Mouse (Mus musculus) limb, embryonic 15.5 days (tissue): Measurements from ENCODE around the gene Vps33b. TPM values are rescaled to one million over a fixed set of nuclear protein-coding genes. Genes with fewer than 3 reads are reported as not detected.
A peak's percentile ranks its signal among the peaks of the same experiment; 100 is the strongest.

Experiments
- ATAC-seq: fragments of 200-750 bp; cut with Nextera tagmentation; 2 replicates; pipeline ENCODE4 v1.8.0; 2017; ENCODE audit warnings: low read depth, moderate TSS enrichment; ENCODE audit not compliant: insufficient number of reproducible peaks, low FRiP score, low TSS enrichment
- H3K27ac ChIP-seq: fragments of 300-500 bp; sonication (generic); 2 replicates; pipeline ENCODE4 v1.5.1; 2015; ENCODE audit warnings: moderate library complexity, mild to moderate bottlenecking, inconsistent platforms
- H3K27me3 ChIP-seq: fragments of 300-500 bp; sonication (generic); 2 replicates; pipeline ENCODE4 v1.6.1; 2015; ENCODE audit warnings: inconsistent platforms
- H3K36me3 ChIP-seq: fragments of 300-500 bp; sonication (generic); 2 replicates; pipeline ENCODE4 v1.6.1; 2015; ENCODE audit warnings: inconsistent platforms
- H3K4me1 ChIP-seq: fragments of 300-500 bp; sonication (generic); 2 replicates; pipeline ENCODE4 v1.6.1; 2015; ENCODE audit warnings: inconsistent platforms
- H3K4me2 ChIP-seq: fragments of 300-500 bp; sonication (generic); 2 replicates; pipeline ENCODE4 v1.6.1; 2015; ENCODE audit warnings: mild to moderate bottlenecking, inconsistent platforms
- H3K4me3 ChIP-seq: fragments of 300-500 bp; sonication (generic); 2 replicates; pipeline ENCODE4 v1.5.1; 2015; ENCODE audit warnings: mild to moderate bottlenecking, inconsistent platforms
- H3K9ac ChIP-seq: fragments of 300-500 bp; sonication (generic); 2 replicates; pipeline ENCODE4 v1.6.1; 2015; ENCODE audit warnings: inconsistent platforms
- H3K9me3 ChIP-seq: fragments of 300-500 bp; sonication (generic); 2 replicates; pipeline ENCODE4 v1.6.1; 2016; ENCODE audit warnings: inconsistent platforms
- WGBS: fragments of 180-500 bp; shearing (Covaris S2); methylation state at CpG from one replicate; pipeline ENCODE4 v1.1.7; 2015; 5-methylcytosine and 5-hydroxymethylcytosine counted together
- polyA plus RNA-seq: library from polyadenylated mRNA; unstranded; fragments of >200 nt; fragmentation: Nextera tagmentation; extraction: Ambion mirVana; gene quantifications from 2 replicates; pipeline ENCODE4 v1.2.1, GENCODE M21; 2015

Gene Vps33b
- polyA plus RNA-seq, 1 experiment from 2014 or later: 11.8 TPM

DNA sequence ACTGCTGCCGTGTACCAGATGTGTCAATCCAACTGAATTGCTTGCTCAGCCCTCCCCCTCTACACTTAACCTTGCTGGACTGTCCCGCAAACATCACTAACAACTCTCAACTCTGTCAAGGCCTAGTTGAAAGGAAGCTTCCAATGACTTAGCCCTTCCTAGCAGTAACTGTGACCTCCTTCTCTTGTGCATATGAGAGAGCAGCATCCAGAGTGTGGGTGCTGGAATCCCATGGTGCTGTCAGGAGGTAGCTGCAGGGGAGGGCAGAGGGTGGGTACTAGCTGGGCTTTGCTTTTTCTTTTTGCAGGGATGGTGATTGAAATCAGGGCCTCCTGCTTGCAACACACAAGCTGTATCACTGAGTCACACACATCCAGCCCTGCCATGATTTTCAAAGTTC is 4.0 kb downstream of the Vps33b start:
- H3K9me3 ChIP-seq: 0 out of 2 replicates have a peak, but pooled peaks cover 4% of the 10 kb centered on the region

DNA sequence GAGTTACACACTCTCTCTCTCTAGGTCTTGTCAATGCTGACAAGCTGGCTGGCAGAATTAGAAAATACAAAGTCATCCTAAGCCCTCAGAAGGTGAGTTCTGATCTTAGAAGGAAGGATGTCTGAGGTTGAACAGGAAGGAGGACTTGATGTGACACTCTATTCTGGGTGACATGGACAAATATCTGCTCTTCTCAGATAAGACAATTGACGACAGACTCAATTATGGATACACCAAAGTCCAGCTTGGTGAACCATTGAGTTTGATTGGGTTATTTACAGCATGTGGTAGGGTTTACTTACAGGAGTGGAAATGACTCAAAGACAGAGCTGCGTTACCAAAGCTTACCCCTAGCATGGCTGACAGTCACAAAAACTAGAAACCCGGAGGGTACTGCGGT is 6.9 kb downstream of the Vps33b start:
- peaks cover 73% of the 10 kb centered on the region for H3K36me3 ChIP-seq
- 0 out of 2 replicates have a peak, but pooled peaks cover 4% of the 10 kb centered on the region for H3K9me3 ChIP-seq
- no peak overlapping the region for H3K4me3 ChIP-seq
- no peak overlapping the region for H3K4me2 ChIP-seq
- no peak overlapping the region for H3K27ac ChIP-seq
- H3K27me3 ChIP-seq: no peaks in the 10 kb centered on the region
- no peaks in the 10 kb centered on the region for H3K4me1 ChIP-seq
- 97% methylated on average over 4 of the region's 4 CpGs for WGBS
- H3K9ac ChIP-seq: no peak overlapping the region
- no peak for ATAC-seq

More for the DNA sequence above, 4.0 kb downstream of the Vps33b start:
- Histone ChIP-seq H3K4me1 (peaks cover 14% of the 10 kb centered on the region), H3K27ac (no peak overlapping the region), H3K4me3 (no peak overlapping the region), H3K36me3 (peaks cover 60% of the 10 kb centered on the region), H3K27me3 (no peaks in the 10 kb centered on the region), H3K9ac (no peak overlapping the region), H3K4me2 (no peak overlapping the region)
- ATAC-seq: no peak
- WGBS: 94% methylated on average over 2 of the region's 2 CpGs

DNA sequence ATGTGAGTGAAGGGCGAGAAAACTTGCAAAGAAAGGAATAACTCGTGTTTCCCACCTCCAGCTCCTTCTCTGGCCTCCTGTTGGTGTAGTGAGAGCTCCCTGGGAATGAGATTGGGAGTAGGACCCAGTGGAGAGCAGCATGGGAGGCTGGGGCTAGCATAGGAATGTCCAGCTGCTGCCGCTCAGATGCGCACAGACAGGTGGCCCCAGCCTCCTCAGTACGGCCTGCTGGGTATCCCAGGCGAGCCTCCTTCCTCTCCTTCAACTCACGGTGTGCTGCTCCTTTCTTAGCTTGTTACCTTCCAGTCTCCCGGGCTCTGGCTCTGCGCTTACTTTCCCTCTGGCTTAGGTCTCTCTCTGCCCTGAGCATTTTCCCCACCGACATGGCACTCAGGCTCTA is 10.6 kb downstream of the Vps33b start:
- Histone ChIP-seq H3K9me3 (no peaks in the 10 kb centered on the region), H3K9ac (no peak overlapping the region), H3K27ac (no peak overlapping the region), H3K27me3 (no peaks in the 10 kb centered on the region), H3K4me3 (no peak overlapping the region), H3K4me2 (no peak overlapping the region), H3K36me3 (peaks cover 75% of the 10 kb centered on the region), H3K4me1 (no peaks in the 10 kb centered on the region)
- 79% methylated on average over 10 of the region's 10 CpGs for WGBS
- no peak for ATAC-seq

DNA sequence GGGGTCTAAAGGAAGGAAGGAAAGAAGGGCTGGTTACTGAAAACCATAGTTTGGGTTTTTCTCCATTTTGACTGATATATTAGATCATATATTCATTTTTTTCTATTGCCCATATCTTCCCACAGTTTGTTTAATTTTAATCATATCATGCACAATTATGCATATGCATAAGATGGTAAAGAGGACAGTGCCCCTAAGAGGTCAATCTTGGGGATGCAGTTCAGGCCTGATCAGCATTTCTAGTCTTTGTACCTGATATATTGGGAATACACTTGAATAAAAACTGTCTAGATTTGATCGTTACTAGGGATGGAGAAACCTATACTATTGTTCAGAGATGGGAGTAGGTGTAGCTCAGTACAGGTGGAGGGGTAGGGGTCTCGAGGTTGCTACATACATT is 11.5 kb downstream of the Vps33b start:
- WGBS: 86% methylated on average over 2 of the region's 2 CpGs

DNA sequence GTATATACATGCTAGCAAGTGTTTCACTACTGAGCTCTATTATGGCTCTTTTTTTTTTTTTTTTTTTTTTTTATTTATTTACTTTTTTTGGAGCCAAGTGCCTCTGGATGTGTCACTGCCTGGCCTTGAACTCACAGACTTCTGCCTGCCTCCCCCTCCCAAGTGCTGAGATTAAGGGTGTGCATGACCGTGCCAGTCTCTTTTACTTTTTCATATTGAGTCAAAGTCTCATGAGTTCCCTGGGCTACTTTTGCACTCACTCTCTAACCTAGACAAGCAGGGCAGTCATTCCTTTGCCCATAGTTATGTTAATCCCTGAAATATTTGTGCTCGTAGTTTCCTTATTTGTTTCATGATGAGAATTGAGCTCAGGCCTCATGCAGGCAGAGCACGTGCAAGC is 12.2 kb downstream of the Vps33b start:
- H3K4me1 ChIP-seq: no peaks in the 10 kb centered on the region
- H3K4me3 ChIP-seq: no peak overlapping the region
- H3K4me2 ChIP-seq: no peak overlapping the region
- ATAC-seq: no peak
- no peak overlapping the region for H3K9ac ChIP-seq
- no peaks in the 10 kb centered on the region for H3K9me3 ChIP-seq
- no peak overlapping the region for H3K27ac ChIP-seq
- H3K36me3 ChIP-seq: peaks cover 78% of the 10 kb centered on the region
- WGBS: 86% methylated on average over 3 of the region's 3 CpGs
- H3K27me3 ChIP-seq: no peaks in the 10 kb centered on the region

More for the DNA sequence above, 11.5 kb downstream of the Vps33b start:
- Histone ChIP-seq H3K9me3 (no peaks in the 10 kb centered on the region), H3K27me3 (no peaks in the 10 kb centered on the region), H3K36me3 (peaks cover 78% of the 10 kb centered on the region), H3K4me2 (no peak overlapping the region), H3K4me3 (no peak overlapping the region), H3K9ac (no peak overlapping the region), H3K4me1 (no peaks in the 10 kb centered on the region), H3K27ac (no peak overlapping the region)
- ATAC-seq: no peak

DNA sequence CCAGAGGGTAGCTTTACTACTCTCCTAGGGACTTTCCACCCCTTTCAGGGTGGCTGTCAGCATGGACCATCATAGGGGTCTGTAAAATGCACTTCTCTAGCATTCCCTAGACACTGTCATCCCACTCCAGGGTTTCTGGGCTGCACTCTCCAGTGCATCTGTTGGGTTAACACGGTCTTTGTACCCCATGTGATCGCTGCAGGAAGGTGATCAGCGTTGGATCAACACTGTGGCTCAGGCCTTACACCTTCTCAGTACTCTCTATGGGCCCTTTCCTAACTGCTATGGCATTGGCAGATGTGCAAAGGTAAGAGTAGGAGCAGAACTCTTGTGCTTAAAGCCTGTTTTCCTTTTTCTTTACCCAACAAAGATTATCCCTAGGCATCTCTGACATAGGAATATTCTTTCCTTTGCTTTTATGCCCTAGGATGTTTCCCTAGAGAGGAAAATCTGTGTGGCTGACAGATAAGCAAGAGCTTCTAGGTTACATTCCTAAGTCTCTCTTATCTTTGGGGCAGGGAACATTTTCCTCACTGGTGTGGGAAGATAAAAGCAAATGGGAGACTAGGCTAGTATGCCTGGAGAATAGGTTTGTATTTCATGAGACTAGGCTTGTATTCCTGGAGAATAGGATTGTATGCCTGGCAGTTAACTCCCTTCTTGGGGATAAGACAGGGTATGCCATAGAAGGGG is 13.9 kb downstream of the Vps33b start:
- Histone ChIP-seq H3K27ac (no peak overlapping the region), H3K4me3 (no peak overlapping the region), H3K9me3 (no peaks in the 10 kb centered on the region), H3K9ac (no peak overlapping the region), H3K4me1 (no peaks in the 10 kb centered on the region), H3K4me2 (no peak overlapping the region), H3K36me3 (peaks cover 78% of the 10 kb centered on the region), H3K27me3 (no peaks in the 10 kb centered on the region)
- no peak for ATAC-seq
- 86% methylated on average over 3 of the region's 3 CpGs for WGBS

DNA sequence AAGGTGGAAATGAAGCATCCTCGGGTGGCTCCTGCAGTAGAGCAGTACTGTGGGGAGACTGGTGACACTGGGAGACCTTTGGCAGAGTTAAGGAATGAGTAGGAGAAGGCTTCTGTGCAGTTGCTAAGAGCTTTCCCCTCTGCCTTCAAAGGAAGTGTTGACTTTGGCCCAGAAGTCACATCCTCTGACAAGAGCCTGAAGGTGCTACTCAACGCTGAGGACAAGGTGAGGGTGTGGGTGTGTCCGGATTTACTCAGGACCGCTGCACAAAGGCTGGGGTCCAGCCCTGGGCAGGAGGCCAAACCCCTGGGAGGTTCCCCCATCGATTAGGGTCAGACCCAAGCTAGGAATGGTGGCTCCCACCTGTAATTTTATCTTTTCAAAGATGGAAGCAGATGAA is 14.9 kb downstream of the Vps33b start:
- WGBS: 85% methylated on average over 5 of the region's 5 CpGs
- Histone ChIP-seq H3K9ac (no peak overlapping the region), H3K4me2 (no peak overlapping the region), H3K27ac (no peak overlapping the region), H3K4me3 (no peak overlapping the region), H3K36me3 (peaks cover 75% of the 10 kb centered on the region), H3K27me3 (no peaks in the 10 kb centered on the region), H3K9me3 (no peaks in the 10 kb centered on the region), H3K4me1 (no peaks in the 10 kb centered on the region)
- ATAC-seq: no peak

DNA sequence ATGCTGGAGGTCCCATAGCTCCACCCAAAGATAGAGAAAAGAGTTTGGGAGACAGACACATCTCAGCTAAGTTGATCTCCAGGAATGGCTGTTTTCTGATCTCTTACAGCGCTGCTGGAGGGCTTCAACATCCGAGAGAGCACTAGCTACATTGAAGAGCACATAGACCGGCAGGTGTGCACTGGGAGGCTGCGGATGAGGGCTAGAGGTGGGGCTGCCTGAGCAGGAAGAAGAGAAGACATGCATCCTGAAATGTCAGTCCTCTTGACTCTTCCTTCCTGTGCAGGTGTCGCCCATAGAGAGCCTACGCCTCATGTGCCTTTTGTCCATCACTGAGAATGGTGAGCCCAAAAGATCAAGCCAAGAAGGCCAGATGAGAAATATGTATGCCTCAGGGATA is 16.3 kb downstream of the Vps33b start:
- ATAC-seq: no peak
- H3K4me1 ChIP-seq: no peaks in the 10 kb centered on the region
- H3K27ac ChIP-seq: no peak overlapping the region
- no peak overlapping the region for H3K9ac ChIP-seq
- no peaks in the 10 kb centered on the region for H3K27me3 ChIP-seq
- 91% methylated on average over 6 of the region's 6 CpGs for WGBS
- H3K9me3 ChIP-seq: no peaks in the 10 kb centered on the region
- no peak overlapping the region for H3K4me3 ChIP-seq
- H3K36me3 ChIP-seq: peaks cover 75% of the 10 kb centered on the region
- H3K4me2 ChIP-seq: no peak overlapping the region

DNA sequence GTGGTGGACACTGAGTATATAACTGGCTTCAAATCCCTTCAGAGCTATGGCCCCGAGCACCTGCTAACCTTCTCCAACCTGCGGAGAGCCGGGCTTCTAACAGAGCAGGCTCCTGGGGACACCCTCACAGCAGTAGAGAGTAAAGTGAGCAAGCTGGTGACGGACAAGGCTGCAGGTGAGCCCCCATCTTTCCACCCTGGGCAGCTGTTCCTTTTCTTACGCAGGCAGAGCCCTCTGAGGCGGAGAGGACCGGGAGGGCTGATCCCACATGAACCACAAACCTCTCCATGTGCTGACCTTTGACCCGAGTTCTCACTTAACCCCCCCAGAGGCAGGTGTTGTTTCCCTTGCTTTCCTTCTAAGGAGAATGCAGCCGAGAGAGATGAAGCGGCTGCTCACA is 18.3 kb downstream of the Vps33b start:
- WGBS: 80% methylated on average over 10 of the region's 10 CpGs
- H3K27ac ChIP-seq: no peak overlapping the region
- no peaks in the 10 kb centered on the region for H3K4me1 ChIP-seq
- H3K4me2 ChIP-seq: no peak overlapping the region
- H3K4me3 ChIP-seq: no peak overlapping the region
- peaks cover 67% of the 10 kb centered on the region for H3K36me3 ChIP-seq
- no peaks in the 10 kb centered on the region for H3K9me3 ChIP-seq
- H3K27me3 ChIP-seq: no peaks in the 10 kb centered on the region
- ATAC-seq: no peak
- H3K9ac ChIP-seq: no peak overlapping the region

DNA sequence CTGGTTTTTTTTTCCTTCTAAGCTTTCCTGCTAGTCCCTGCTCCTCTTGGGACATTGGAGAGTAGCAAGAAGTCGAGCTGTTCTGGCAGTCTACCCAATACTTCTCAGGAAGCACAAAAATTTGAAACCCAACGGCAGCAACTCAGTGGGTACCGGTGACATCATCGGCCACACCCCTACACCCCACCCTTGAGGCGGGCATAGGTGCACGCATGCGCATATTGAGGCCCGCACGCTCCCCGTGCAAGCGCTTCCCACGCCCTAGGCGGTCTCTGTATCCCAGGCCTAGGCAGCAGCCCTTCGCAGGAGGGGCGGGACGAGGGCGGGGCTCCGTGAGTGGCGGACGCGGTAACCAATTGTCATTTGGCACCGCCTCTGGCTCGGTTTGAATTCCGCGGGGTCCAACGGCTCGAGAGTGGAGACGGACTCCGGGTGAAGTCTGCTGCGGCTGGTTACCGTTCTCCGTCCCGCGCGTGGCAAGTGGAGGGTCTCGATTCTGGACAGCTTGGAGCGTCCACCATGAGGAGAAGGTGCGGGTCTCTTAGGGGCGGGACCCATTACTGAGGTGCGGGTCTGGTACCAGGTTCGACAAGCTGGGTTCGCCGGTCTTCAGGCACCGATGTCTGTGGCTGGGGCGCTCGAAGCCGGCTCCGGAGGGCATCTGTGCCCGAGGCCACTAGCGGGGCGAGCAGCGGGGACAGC is 24.8 kb downstream of the Vps33b start, which contains the start of gene Prc1:
Prc1 (plus strand) TSS at position 389 of the 702 bp plus-strand sequence.
- H3K36me3 ChIP-seq: peaks cover 10% of the 10 kb centered on the region
- peak; percentile 98 for ATAC-seq
- H3K9ac ChIP-seq: peak within 1 kb of the TSS; percentile 39
- H3K4me2 ChIP-seq: peak within 1 kb of the TSS; percentile 75
- under 1% methylated on average over 52 of the region's 52 CpGs for WGBS
- H3K9me3 ChIP-seq: no peaks in the 10 kb centered on the region
- H3K27me3 ChIP-seq: no peaks in the 10 kb centered on the region
- peak within 1 kb of the TSS; percentile 83 for H3K27ac ChIP-seq
- peaks cover 11% of the 10 kb centered on the region; the same call in 1 of the 2 replicates for H3K4me1 ChIP-seq
- H3K4me3 ChIP-seq: peak within 1 kb of the TSS; percentile 74

DNA sequence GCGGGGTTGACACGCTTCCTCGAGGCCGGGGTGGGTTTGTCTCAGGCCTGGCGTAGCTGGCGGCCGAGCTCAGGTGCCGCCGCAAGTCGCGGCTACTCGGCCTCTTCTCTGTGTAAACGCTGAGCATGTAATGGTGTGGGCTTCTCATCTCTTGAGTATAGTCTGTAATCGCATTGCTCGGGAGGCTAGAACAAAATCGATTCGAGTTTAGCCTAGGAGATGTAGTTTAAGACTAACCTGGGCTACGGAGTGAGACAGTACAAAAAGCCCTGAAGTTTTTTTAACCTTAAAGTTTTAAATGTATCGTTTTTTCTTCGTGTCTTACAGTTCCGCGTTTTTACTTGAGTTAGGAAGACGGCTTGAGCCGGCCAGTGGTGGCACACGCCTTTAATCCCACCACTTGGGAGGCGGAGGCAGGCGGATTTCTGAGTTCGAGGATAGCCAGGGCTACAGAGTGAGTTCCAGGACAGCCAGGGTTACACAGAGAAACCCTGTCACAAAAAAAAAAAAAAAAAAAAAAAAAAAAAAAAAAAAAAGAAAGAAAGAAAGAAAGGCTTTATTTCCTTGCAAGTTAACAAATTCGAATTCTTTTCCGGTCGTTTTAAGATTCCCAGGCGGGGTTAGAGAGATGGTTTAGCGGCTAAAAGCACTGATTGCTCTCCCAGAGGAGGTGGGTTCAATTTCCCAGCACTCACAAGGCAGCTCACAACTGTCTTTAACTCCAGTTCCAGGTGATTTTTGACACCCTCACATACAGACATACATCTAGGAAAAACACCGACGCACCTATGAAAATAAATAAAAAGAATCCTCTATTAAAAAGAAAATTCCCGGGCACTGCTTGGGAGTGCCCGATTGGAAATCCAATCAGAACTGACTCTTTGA is 25.6 kb downstream of the Vps33b start:
- Histone ChIP-seq H3K9me3 (no peaks in the 10 kb centered on the region), H3K36me3 (peaks cover 11% of the 10 kb centered on the region), H3K4me2 (peak overlapping the region; percentile 75), H3K9ac (peak overlapping the region; percentile 39), H3K27me3 (no peaks in the 10 kb centered on the region), H3K4me1 (peaks cover 11% of the 10 kb centered on the region; the same call in 1 of the 2 replicates), H3K27ac (peak overlapping the region; percentile 82), H3K4me3 (peak overlapping the region; percentile 74)
- 8% methylated on average over 37 of the region's 37 CpGs for WGBS
- peak; percentile 28; the same call in 1 of the 2 replicates for ATAC-seq
